Mouse (Mus musculus) forebrain, embryonic 13.5 days (tissue): ENCODE measurements around the gene Patz1. TPM values are rescaled to one million over a fixed set of nuclear protein-coding genes. Genes with fewer than 3 reads are reported as not detected.

Experiments
- ATAC-seq: fragments of 200-750 bp; cut with Nextera tagmentation; 2 replicates; pipeline ENCODE4 v1.8.0; 2017
- H3K27ac ChIP-seq: fragments of 300-500 bp; sonication (generic); 2 replicates; pipeline ENCODE4 v1.5.1; 2015; ENCODE audit warnings: inconsistent platforms, mild to moderate bottlenecking, moderate library complexity
- H3K27me3 ChIP-seq: fragments of 300-500 bp; sonication (generic); 2 replicates; pipeline ENCODE4 v1.6.1; 2015; ENCODE audit warnings: mild to moderate bottlenecking, inconsistent platforms
- H3K36me3 ChIP-seq: fragments of 300-500 bp; sonication (generic); 2 replicates; pipeline ENCODE4 v1.6.1; 2015; ENCODE audit warnings: mild to moderate bottlenecking, inconsistent platforms; ENCODE audit not compliant: poor library complexity, severe bottlenecking
- H3K4me1 ChIP-seq: fragments of 300-500 bp; sonication (generic); 2 replicates; pipeline ENCODE4 v1.6.1; 2015; ENCODE audit warnings: inconsistent platforms
- H3K4me2 ChIP-seq: fragments of 300-500 bp; sonication (generic); 2 replicates; pipeline ENCODE4 v1.6.1; 2015; ENCODE audit warnings: inconsistent platforms, mild to moderate bottlenecking, moderate library complexity
- H3K4me3 ChIP-seq: fragments of 300-500 bp; sonication (generic); 2 replicates; pipeline ENCODE4 v1.5.1; 2015; ENCODE audit warnings: mild to moderate bottlenecking, inconsistent platforms
- H3K9ac ChIP-seq: fragments of 300-500 bp; sonication (generic); 2 replicates; pipeline ENCODE4 v1.6.1; 2015; ENCODE audit warnings: mild to moderate bottlenecking, inconsistent platforms
- H3K9me3 ChIP-seq: fragments of 300-500 bp; sonication (generic); replicated peaks from 2 replicates; pipeline ENCODE4 v1.6.1; 2016; ENCODE audit warnings: inconsistent platforms
- WGBS: fragments of 180-500 bp; shearing (Covaris S2); methylation state at CpG from one replicate; pipeline ENCODE4 v1.1.7; 2015; 5-methylcytosine and 5-hydroxymethylcytosine counted together
- polyA plus RNA-seq: library from polyadenylated mRNA; unstranded; fragments of >200 nt; fragmentation: Nextera tagmentation; extraction: Ambion mirVana; gene quantifications from 2 replicates; pipeline ENCODE4 v1.2.1, GENCODE M21; 2015

Patz1 gene
- polyA plus RNA-seq, 1 experiment from 2014 or later: 77.6 TPM

- no peak overlapping the region for H3K9ac ChIP-seq
- H3K36me3 ChIP-seq: peaks cover 13% of the 10 kb centered on the region; the same call in 1 of the 2 replicates
- H3K4me1 ChIP-seq: peaks cover 44% of the 10 kb centered on the region
- no peaks in the 10 kb centered on the region for H3K27me3 ChIP-seq
- WGBS: 90% methylated on average over 11 of the region's 11 CpGs
- no peak overlapping the region for H3K4me3 ChIP-seq
- no peak for ATAC-seq
- no peak overlapping the region for H3K4me2 ChIP-seq
- H3K9me3 ChIP-seq: no peaks in the 10 kb centered on the region
- no peak overlapping the region for H3K27ac ChIP-seq
These were observed 44.5 kb downstream of the Patz1 start for GRCm38 (mm10) chr11:3333111-3333695.

GRCm38 (mm10) chr11:3334141-3334710 is 45.6 kb downstream of the Patz1 start:
- no peaks in the 10 kb centered on the region for H3K9me3 ChIP-seq
- peaks cover 13% of the 10 kb centered on the region; the same call in 1 of the 2 replicates for H3K36me3 ChIP-seq
- 90% methylated on average over 11 of the region's 11 CpGs for WGBS
- no peak overlapping the region for H3K4me2 ChIP-seq
- no peaks in the 10 kb centered on the region for H3K27me3 ChIP-seq
- no peak overlapping the region for H3K4me3 ChIP-seq
- peaks cover 44% of the 10 kb centered on the region for H3K4me1 ChIP-seq
- no peak overlapping the region for H3K27ac ChIP-seq
- ATAC-seq: no peak
- H3K9ac ChIP-seq: no peak overlapping the region

GRCm38 (mm10) chr11:3334711-3335316 is 46.1 kb downstream of the Patz1 start:
- 50% methylated on average over 9 of the region's 9 CpGs for WGBS
- Histone ChIP-seq H3K4me3 (no peak overlapping the region), H3K4me2 (no peak overlapping the region), H3K27ac (no peak overlapping the region), H3K9ac (no peak overlapping the region), H3K4me1 (peaks cover 44% of the 10 kb centered on the region), H3K27me3 (no peaks in the 10 kb centered on the region), H3K9me3 (no peaks in the 10 kb centered on the region), H3K36me3 (peaks cover 13% of the 10 kb centered on the region; the same call in 1 of the 2 replicates)
- ATAC-seq: no peak

- no peak overlapping the region for H3K9ac ChIP-seq
- H3K27me3 ChIP-seq: no peaks in the 10 kb centered on the region
- no peak for ATAC-seq
- no peak overlapping the region for H3K4me3 ChIP-seq
- H3K9me3 ChIP-seq: no peaks in the 10 kb centered on the region
- H3K4me2 ChIP-seq: no peak overlapping the region
- H3K4me1 ChIP-seq: peaks cover 38% of the 10 kb centered on the region
- peaks cover 13% of the 10 kb centered on the region; the same call in 1 of the 2 replicates for H3K36me3 ChIP-seq
- WGBS: 60% methylated on average over 11 of the region's 11 CpGs
- H3K27ac ChIP-seq: no peak overlapping the region
These were observed 47.1 kb downstream of the Patz1 start for GRCm38 (mm10) chr11:3335651-3336216.

- 68% methylated on average over 3 of the region's 3 CpGs for WGBS
- Histone ChIP-seq H3K4me3 (no peak overlapping the region), H3K27ac (no peak overlapping the region), H3K4me2 (no peak overlapping the region), H3K9me3 (no peaks in the 10 kb centered on the region), H3K9ac (no peak overlapping the region), H3K36me3 (peaks cover 18% of the 10 kb centered on the region), H3K27me3 (no peaks in the 10 kb centered on the region), H3K4me1 (peaks cover 30% of the 10 kb centered on the region)
- no peak for ATAC-seq
These were observed 47.9 kb downstream of the Patz1 start for GRCm38 (mm10) chr11:3336602-3337001.

- Histone ChIP-seq H3K9ac (peak overlapping the region; percentile 41), H3K36me3 (peaks cover 24% of the 10 kb centered on the region), H3K4me3 (no peak overlapping the region), H3K27me3 (no peaks in the 10 kb centered on the region), H3K4me2 (peak overlapping the region; percentile 9; the same call in 1 of the 2 replicates), H3K27ac (peak overlapping the region; percentile 72), H3K4me1 (peaks cover 24% of the 10 kb centered on the region), H3K9me3 (no peaks in the 10 kb centered on the region)
- peak; percentile 55 for ATAC-seq
- 4% methylated on average over 12 of the region's 12 CpGs for WGBS
These were observed 48.7 kb downstream of the Patz1 start for GRCm38 (mm10) chr11:3337173-3337955.

- H3K4me2 ChIP-seq: no peak overlapping the region
- 0 out of 2 replicates have a peak overlapping the region, but pooled peaks have one; percentile 41 for H3K9ac ChIP-seq
- no peaks in the 10 kb centered on the region for H3K27me3 ChIP-seq
- ATAC-seq: no peak
- H3K36me3 ChIP-seq: peaks cover 30% of the 10 kb centered on the region
- peaks cover 18% of the 10 kb centered on the region for H3K4me1 ChIP-seq
- WGBS: 45% methylated on average over 5 of the region's 5 CpGs
- peak overlapping the region; percentile 72 for H3K27ac ChIP-seq
- H3K9me3 ChIP-seq: no peaks in the 10 kb centered on the region
- no peak overlapping the region for H3K4me3 ChIP-seq
These were observed 49.3 kb downstream of the Patz1 start for GRCm38 (mm10) chr11:3337961-3338360.

- H3K9me3 ChIP-seq: no peaks in the 10 kb centered on the region
- H3K36me3 ChIP-seq: peaks cover 52% of the 10 kb centered on the region
- H3K4me1 ChIP-seq: peaks cover 15% of the 10 kb centered on the region
- H3K9ac ChIP-seq: no peak overlapping the region
- WGBS: 84% methylated on average over 5 of the region's 5 CpGs
- H3K27me3 ChIP-seq: no peaks in the 10 kb centered on the region
- H3K4me2 ChIP-seq: no peak overlapping the region
- no peak overlapping the region for H3K27ac ChIP-seq
- no peak for ATAC-seq
- no peak overlapping the region for H3K4me3 ChIP-seq
These were observed 52.8 kb downstream of the Patz1 start for GRCm38 (mm10) chr11:3341476-3341875.

GRCm38 (mm10) chr11:3344916-3345315 is 56.2 kb downstream of the Patz1 start:
- peaks cover 70% of the 10 kb centered on the region for H3K36me3 ChIP-seq
- no peak overlapping the region for H3K27ac ChIP-seq
- WGBS: 98% methylated on average over 3 of the region's 3 CpGs
- no peaks in the 10 kb centered on the region for H3K27me3 ChIP-seq
- H3K9me3 ChIP-seq: no peaks in the 10 kb centered on the region
- no peak for ATAC-seq
- H3K9ac ChIP-seq: no peak overlapping the region
- H3K4me1 ChIP-seq: peaks cover 14% of the 10 kb centered on the region; the same call in 1 of the 2 replicates
- no peak overlapping the region for H3K4me2 ChIP-seq
- no peak overlapping the region for H3K4me3 ChIP-seq

- Histone ChIP-seq H3K4me1 (peaks cover 14% of the 10 kb centered on the region; the same call in 1 of the 2 replicates), H3K27ac (no peak overlapping the region), H3K27me3 (no peaks in the 10 kb centered on the region), H3K9ac (no peak overlapping the region), H3K4me2 (no peak overlapping the region), H3K4me3 (no peak overlapping the region), H3K36me3 (peaks cover 80% of the 10 kb centered on the region), H3K9me3 (no peaks in the 10 kb centered on the region)
- ATAC-seq: no peak
- 94% methylated on average over 7 of the region's 7 CpGs for WGBS
These were observed 57.7 kb downstream of the Patz1 start for GRCm38 (mm10) chr11:3346351-3346750.

- H3K27me3 ChIP-seq: no peaks in the 10 kb centered on the region
- no peak overlapping the region for H3K4me3 ChIP-seq
- no peaks in the 10 kb centered on the region for H3K9me3 ChIP-seq
- ATAC-seq: peak; percentile 75
- H3K27ac ChIP-seq: no peak overlapping the region
- no peak overlapping the region for H3K9ac ChIP-seq
- 57% methylated on average over 12 of the region's 12 CpGs for WGBS
- peaks cover 80% of the 10 kb centered on the region for H3K36me3 ChIP-seq
- H3K4me1 ChIP-seq: peaks cover 14% of the 10 kb centered on the region; the same call in 1 of the 2 replicates
- no peak overlapping the region for H3K4me2 ChIP-seq
These were observed 58.6 kb downstream of the Patz1 start for GRCm38 (mm10) chr11:3347091-3347834.
